Mouse (Mus musculus): ENCODE measurements around the gene Tmem29. TPM values are rescaled to one million over a fixed set of nuclear protein-coding genes. Genes with fewer than 3 reads are reported as not detected.

The Tmem29 gene
- 41.7 and 46.9 TPM in 2 replicates for polyA plus RNA-seq (2021; fragmentation: Nextera tagmentation)
- long read RNA-seq, experiment 1, transcript Tmem29-212 (3 exons, 1,433 nt): minor isoform, 8 of 75 reads
- long read RNA-seq, experiment 1, transcript Tmem29-208 (3 exons, 1,316 nt): major isoform, 28 of 75 reads
- long read RNA-seq, experiment 1, transcript Tmem29-206 (3 exons, 1,250 nt): minor isoform, 7 of 75 reads
- long read RNA-seq, experiment 1, transcript Tmem29-209 (3 exons, 864 nt): minor isoform, 8 of 75 reads
- long read RNA-seq, experiment 1, partial matches to known transcripts: 0 of 75 reads
- long read RNA-seq, experiment 1, other reads (novel, unspliced or antisense): 17 of 75 reads
- long read RNA-seq, experiment 2, transcript Tmem29-208 (3 exons, 1,316 nt): major isoform, 30 of 59 reads
- long read RNA-seq, experiment 2, transcript Tmem29-209 (3 exons, 864 nt): minor isoform, 10 of 59 reads
- long read RNA-seq, experiment 2, transcript Tmem29-212 (3 exons, 1,433 nt): minor isoform, 5 of 59 reads
- long read RNA-seq, experiment 2, partial matches to known transcripts: 0 of 59 reads
- long read RNA-seq, experiment 2, other reads (novel, unspliced or antisense): 5 of 59 reads

DNA sequence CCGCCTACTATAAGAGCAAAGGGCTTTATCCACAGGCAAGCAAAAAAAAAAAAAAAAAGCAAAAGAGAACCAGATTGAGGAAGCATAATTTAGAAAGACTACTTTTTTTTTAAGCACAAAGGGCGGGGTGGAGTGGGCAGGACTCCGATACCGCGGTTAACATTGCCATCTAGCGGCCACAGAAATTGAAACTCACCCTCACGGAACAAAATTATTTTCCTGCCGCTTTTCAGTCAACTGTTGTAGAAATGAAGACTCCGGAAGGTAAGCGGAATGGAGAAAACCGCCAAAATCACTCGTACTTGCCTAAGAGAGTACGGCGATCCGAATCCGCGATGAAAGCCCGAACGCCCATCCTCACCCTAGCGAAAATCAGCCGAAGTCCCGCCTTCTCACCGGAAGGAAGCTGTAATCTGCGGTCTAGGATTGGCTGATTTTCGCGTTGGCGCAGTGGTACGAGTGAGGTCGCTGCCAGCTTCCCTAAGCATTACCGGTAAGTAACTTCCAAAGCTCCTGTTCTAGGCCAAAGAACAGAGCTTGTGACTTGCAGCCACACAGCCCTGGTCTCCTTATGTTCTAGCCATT lies at the start of gene Tmem29:
Gene Tmem29 (minus strand): TSS at position 389 of the 585 bp plus-strand sequence.

Other genes starting within 250 kb of the Tmem29 start
- 0.09 and 0.15 TPM in 2 replicates for gene Alas2, start 88.2 kb upstream of the Tmem29 start, polyA plus RNA-seq (2021; fragmentation: Nextera tagmentation)
- 0.61 TPM in 2 replicates for gene Pfkfb1, start 129.1 kb upstream of the Tmem29 start, polyA plus RNA-seq (2021; fragmentation: Nextera tagmentation)
- 3.5 and 3.7 TPM in 2 replicates for gene Apex2, start 130.7 kb upstream of the Tmem29 start, polyA plus RNA-seq (2021; fragmentation: Nextera tagmentation)
- 12.2 and 17.2 TPM in 2 replicates for gene Tro, start 198.4 kb upstream of the Tmem29 start, polyA plus RNA-seq (2021; fragmentation: Nextera tagmentation)